Mouse (Mus musculus): ENCODE measurements around the gene Dna2. TPM values are rescaled to one million over a fixed set of nuclear protein-coding genes. Genes with fewer than 3 reads are reported as not detected.
A peak's percentile ranks its signal among the peaks of the same experiment; 100 is the strongest.
"Not testable (repeated sequence)": the region's sequence is repeated elsewhere in the genome, so short reads cannot be mapped to it uniquely, and the experiment has no call there.

Gene Dna2
- polyA plus RNA-seq (2016; fragmentation: Nextera tagmentation; extraction: Ambion mirVana): 28.2 and 32.3 TPM in 2 replicates

GRCm38 (mm10) chr10:62946738-62947471 lies at the start of gene Dna2:
TSS of gene Dna2 (plus strand) at chr10:62947026.
- peak within 1 kb of the TSS; percentile 72 for H3K4me3 ChIP-seq (replicated peaks)
- peak within 1 kb of the TSS; percentile 65 for H3K4me2 ChIP-seq
- H3K9ac ChIP-seq (replicated peaks): peak within 1 kb of the TSS; percentile 85
- no peaks in the 10 kb centered on the region for H3K27me3 ChIP-seq
- WGBS: under 1% methylated on average over 63 of the region's 68 CpGs
- ATAC-seq (ENCODE audit: insufficient number of reproducible peaks, insufficient read depth, low FRiP score, low TSS enrichment, low read depth): peak; percentile 84
- no peaks in the 10 kb centered on the region for H3K9me3 ChIP-seq
- peaks cover 53% of the 10 kb centered on the region for H3K36me3 ChIP-seq
- peaks cover 4% of the 10 kb centered on the region for H3K4me1 ChIP-seq (replicated peaks)
- H3K27ac ChIP-seq: peak within 1 kb of the TSS; percentile 91

- H3K9me3 ChIP-seq: no peaks in the 10 kb centered on the region
- H3K9ac ChIP-seq (replicated peaks): no peak overlapping the region
- H3K36me3 ChIP-seq: no peaks in the 10 kb centered on the region
- no peak for ATAC-seq (ENCODE audit: insufficient number of reproducible peaks, insufficient read depth, low FRiP score, low TSS enrichment, low read depth)
- H3K4me1 ChIP-seq (replicated peaks): no peaks in the 10 kb centered on the region
- no peak overlapping the region for H3K4me2 ChIP-seq
- WGBS: 95% methylated on average over 3 of the region's 3 CpGs
- no peak overlapping the region for H3K27ac ChIP-seq
- no peak overlapping the region for H3K4me3 ChIP-seq (replicated peaks)
- H3K27me3 ChIP-seq: no peaks in the 10 kb centered on the region
Observed at GRCm38 (mm10) chr10:62897437-62897836, 49.4 kb upstream of the Dna2 start.

GRCm38 (mm10) chr10:62898061-62898460 lies 48.8 kb upstream of the Dna2 start:
- Histone ChIP-seq H3K9me3 (no peaks in the 10 kb centered on the region), H3K9ac (replicated peaks) (no peak overlapping the region), H3K27me3 (no peaks in the 10 kb centered on the region), H3K4me3 (replicated peaks) (no peak overlapping the region), H3K36me3 (no peaks in the 10 kb centered on the region), H3K27ac (no peak overlapping the region), H3K4me1 (replicated peaks) (no peaks in the 10 kb centered on the region), H3K4me2 (no peak overlapping the region)
- no peak for ATAC-seq (ENCODE audit: insufficient number of reproducible peaks, insufficient read depth, low FRiP score, low TSS enrichment, low read depth)
- WGBS: 80% methylated on average over 2 of the region's 2 CpGs

- no peak overlapping the region for H3K4me3 ChIP-seq (replicated peaks)
- H3K9me3 ChIP-seq: no peaks in the 10 kb centered on the region
- no peaks in the 10 kb centered on the region for H3K27me3 ChIP-seq
- H3K36me3 ChIP-seq: no peaks in the 10 kb centered on the region
- no peak overlapping the region for H3K27ac ChIP-seq
- WGBS: 96% methylated on average over 4 of the region's 4 CpGs
- no peaks in the 10 kb centered on the region for H3K4me1 ChIP-seq (replicated peaks)
- H3K4me2 ChIP-seq: no peak overlapping the region
- no peak overlapping the region for H3K9ac ChIP-seq (replicated peaks)
- no peak for ATAC-seq (ENCODE audit: insufficient number of reproducible peaks, insufficient read depth, low FRiP score, low TSS enrichment, low read depth)
Observed at GRCm38 (mm10) chr10:62900144-62900543, 46.7 kb upstream of the Dna2 start.

GRCm38 (mm10) chr10:62901826-62902225 lies 45.0 kb upstream of the Dna2 start:
- Histone ChIP-seq H3K4me1 (replicated peaks) (no peaks in the 10 kb centered on the region), H3K4me2 (no peak overlapping the region), H3K9me3 (no peaks in the 10 kb centered on the region), H3K9ac (replicated peaks) (no peak overlapping the region), H3K27me3 (no peaks in the 10 kb centered on the region), H3K4me3 (replicated peaks) (no peak overlapping the region), H3K36me3 (no peaks in the 10 kb centered on the region), H3K27ac (no peak overlapping the region)
- ATAC-seq (ENCODE audit: insufficient number of reproducible peaks, insufficient read depth, low FRiP score, low TSS enrichment, low read depth): no peak
- 31% methylated on average over 8 of the region's 8 CpGs for WGBS

- no peaks in the 10 kb centered on the region for H3K4me1 ChIP-seq (replicated peaks)
- H3K27me3 ChIP-seq: no peaks in the 10 kb centered on the region
- H3K27ac ChIP-seq: no peak overlapping the region
- no peak overlapping the region for H3K4me2 ChIP-seq
- no peaks in the 10 kb centered on the region for H3K36me3 ChIP-seq
- H3K9me3 ChIP-seq: no peaks in the 10 kb centered on the region
- no peak overlapping the region for H3K4me3 ChIP-seq (replicated peaks)
- no peak overlapping the region for H3K9ac ChIP-seq (replicated peaks)
- 56% methylated on average over 1 of the region's 1 CpGs for WGBS
- ATAC-seq (ENCODE audit: insufficient number of reproducible peaks, insufficient read depth, low FRiP score, low TSS enrichment, low read depth): no peak
Observed at GRCm38 (mm10) chr10:62902829-62903228, 44.0 kb upstream of the Dna2 start.

- Histone ChIP-seq H3K4me2 (no peak overlapping the region), H3K4me3 (replicated peaks) (no peak overlapping the region), H3K4me1 (replicated peaks) (no peaks in the 10 kb centered on the region), H3K9me3 (no peaks in the 10 kb centered on the region), H3K9ac (replicated peaks) (no peak overlapping the region), H3K36me3 (no peaks in the 10 kb centered on the region), H3K27me3 (no peaks in the 10 kb centered on the region), H3K27ac (no peak overlapping the region)
- ATAC-seq (ENCODE audit: insufficient number of reproducible peaks, insufficient read depth, low FRiP score, low TSS enrichment, low read depth): no peak
- WGBS: 90% methylated on average over 7 of the region's 7 CpGs
Observed at GRCm38 (mm10) chr10:62906336-62906735, 40.5 kb upstream of the Dna2 start.

GRCm38 (mm10) chr10:62908896-62909295 lies 37.9 kb upstream of the Dna2 start, which contains the start of gene Tet1:
TSS of gene Tet1 (minus strand) at chr10:62908996.
- not testable (repeated sequence) for H3K36me3 ChIP-seq; H3K9ac ChIP-seq (replicated peaks); H3K4me3 ChIP-seq (replicated peaks); H3K27me3 ChIP-seq; ATAC-seq (ENCODE audit: insufficient number of reproducible peaks, insufficient read depth, low FRiP score, low TSS enrichment, low read depth); H3K27ac ChIP-seq; H3K4me1 ChIP-seq (replicated peaks); H3K4me2 ChIP-seq; H3K9me3 ChIP-seq
- WGBS: no CpG with 5 or more reads among the region's 1 CpGs

- no peaks in the 10 kb centered on the region for H3K36me3 ChIP-seq
- no peaks in the 10 kb centered on the region for H3K9me3 ChIP-seq
- H3K9ac ChIP-seq (replicated peaks): no peak overlapping the region
- ATAC-seq (ENCODE audit: insufficient number of reproducible peaks, insufficient read depth, low FRiP score, low TSS enrichment, low read depth): no peak
- H3K4me1 ChIP-seq (replicated peaks): no peaks in the 10 kb centered on the region
- H3K27me3 ChIP-seq: no peaks in the 10 kb centered on the region
- no peak overlapping the region for H3K4me2 ChIP-seq
- H3K27ac ChIP-seq: no peak overlapping the region
- WGBS: 86% methylated on average over 2 of the region's 2 CpGs
- H3K4me3 ChIP-seq (replicated peaks): no peak overlapping the region
Observed at GRCm38 (mm10) chr10:62911120-62911519, 35.7 kb upstream of the Dna2 start.

- H3K4me1 ChIP-seq (replicated peaks): peaks cover 6% of the 10 kb centered on the region
- no peak overlapping the region for H3K4me3 ChIP-seq (replicated peaks)
- 0 out of 2 replicates have a peak, but pooled peaks cover 4% of the 10 kb centered on the region for H3K36me3 ChIP-seq
- H3K9me3 ChIP-seq: no peaks in the 10 kb centered on the region
- no peak overlapping the region for H3K4me2 ChIP-seq
- ATAC-seq (ENCODE audit: insufficient number of reproducible peaks, insufficient read depth, low FRiP score, low TSS enrichment, low read depth): no peak
- H3K9ac ChIP-seq (replicated peaks): no peak overlapping the region
- WGBS: 87% methylated on average over 3 of the region's 3 CpGs
- H3K27me3 ChIP-seq: no peaks in the 10 kb centered on the region
- no peak overlapping the region for H3K27ac ChIP-seq
Observed at GRCm38 (mm10) chr10:62918985-62919384, 27.8 kb upstream of the Dna2 start.

GRCm38 (mm10) chr10:62919925-62920765 lies 26.7 kb upstream of the Dna2 start, which contains the start of gene Slc25a16:
TSS of gene Slc25a16 (plus strand) at chr10:62920633.
- no peaks in the 10 kb centered on the region for H3K9me3 ChIP-seq
- WGBS: 7% methylated on average over 50 of the region's 50 CpGs
- peak; percentile 95 for ATAC-seq (ENCODE audit: insufficient number of reproducible peaks, insufficient read depth, low FRiP score, low TSS enrichment, low read depth)

More at GRCm38 (mm10) chr10:62919925-62920765, 26.7 kb upstream of the Dna2 start, which contains the start of gene Slc25a16:
- Histone ChIP-seq H3K9ac (replicated peaks) (peak within 1 kb of the TSS; percentile 82), H3K27ac (peak within 1 kb of the TSS; percentile 72), H3K4me2 (peak within 1 kb of the TSS; percentile 78), H3K36me3 (0 out of 2 replicates have a peak, but pooled peaks cover 4% of the 10 kb centered on the region), H3K4me1 (replicated peaks) (peaks cover 6% of the 10 kb centered on the region), H3K27me3 (no peaks in the 10 kb centered on the region), H3K4me3 (replicated peaks) (peak within 1 kb of the TSS; percentile 98)

All from limb, embryonic 12.5 days (tissue).